Mouse (Mus musculus) megakaryocyte, embryonic 14.5 days (primary cell): ENCODE measurements around the gene Ereg.

Source experiments
- FLI1 ChIP-seq: IDR thresholded peaks from 2 replicates; pipeline ENCODE4 v1.6.1; 2012; ENCODE audit warnings: low read length, inconsistent platforms, mixed read lengths
- GATA1 ChIP-seq: IDR thresholded peaks from 3 replicates; pipeline ENCODE4 v1.6.1; 2012; ENCODE audit warnings: mixed read lengths, low read length, inconsistent platforms, borderline replicate concordance

GRCm38 (mm10) chr5:91037756-91038155, 36.7 kb upstream of the Ereg start:
- TF ChIP-seq GATA1 (no peak), FLI1 (no peak)
